Mouse (Mus musculus): ENCODE results near the gene Coro2a.

- TF ChIP-seq CTCF (IDR thresholded peaks at IDR 0.05; ENCODE audit: control insufficient read depth, insufficient read depth, insufficient read length) = no peak
- no peak for TF ChIP-seq FOSL1 (IDR thresholded peaks at IDR 0.05; ENCODE audit: insufficient read depth, low read length, poor library complexity, severe bottlenecking)
These were observed 32.3 kb downstream of the Coro2a start for GRCm38 (mm10) chr4:46569671-46570070.

Data from C2C12 (cell line).